Mouse (Mus musculus) intestine, embryonic 16.5 days (tissue): ENCODE measurements at regions not wholly inside any gene's neighbourhood (a gene's known extent, or its start where the extent isn't known, plus 50 kb on each side); places are given as distances from the start of the nearest gene placed in this dataset.

Source experiments
- ATAC-seq: fragments of 200-750 bp; cut with Nextera tagmentation; 2 replicates; pipeline ENCODE4 v1.8.0; 2017; ENCODE audit warnings: moderate TSS enrichment, moderate library complexity
- H3K27ac ChIP-seq: fragments of 300-500 bp; sonication (generic); 2 replicates; pipeline ENCODE4 v1.5.1; 2014; ENCODE audit warnings: mild to moderate bottlenecking, low read length
- H3K27me3 ChIP-seq: fragments of 300-500 bp; sonication (generic); replicated peaks from 2 replicates; pipeline ENCODE4 v1.6.1; 2014; ENCODE audit warnings: low read length, control low read depth, mixed read lengths; ENCODE audit not compliant: control insufficient read depth, insufficient read depth
- H3K36me3 ChIP-seq: fragments of 300-500 bp; sonication (generic); 2 replicates; pipeline ENCODE4 v1.6.1; 2014; ENCODE audit warnings: low read length, control low read depth; ENCODE audit not compliant: control insufficient read depth, insufficient read depth
- H3K4me1 ChIP-seq: fragments of 300-500 bp; sonication (generic); 2 replicates; pipeline ENCODE4 v1.6.1; 2014; ENCODE audit warnings: low read length, control low read depth, mixed read lengths; ENCODE audit not compliant: control insufficient read depth, insufficient read depth
- H3K4me2 ChIP-seq: fragments of 300-500 bp; sonication (generic); 2 replicates; pipeline ENCODE4 v1.6.1; 2014; ENCODE audit warnings: low read depth, low read length, control low read depth
- H3K4me3 ChIP-seq: fragments of 300-500 bp; sonication (generic); 2 replicates; pipeline ENCODE4 v1.5.1; 2014; ENCODE audit warnings: mild to moderate bottlenecking, low read length
- H3K9ac ChIP-seq: fragments of 300-500 bp; sonication (generic); 2 replicates; pipeline ENCODE4 v1.6.1; 2014; ENCODE audit warnings: low read depth, low read length
- H3K9me3 ChIP-seq: fragments of 300-500 bp; sonication (generic); 2 replicates; pipeline ENCODE4 v1.6.1; 2016; ENCODE audit warnings: low read length, control low read depth; ENCODE audit not compliant: control insufficient read depth
- whole genome bisulfite sequencing: fragments of 180-500 bp; shearing (Covaris S2); extraction: QIAGEN DNeasy Blood & Tissue Kit; methylation state at CpG from one replicate; pipeline ENCODE4 v1.1.7; 2014; 5-methylcytosine and 5-hydroxymethylcytosine counted together

DNA sequence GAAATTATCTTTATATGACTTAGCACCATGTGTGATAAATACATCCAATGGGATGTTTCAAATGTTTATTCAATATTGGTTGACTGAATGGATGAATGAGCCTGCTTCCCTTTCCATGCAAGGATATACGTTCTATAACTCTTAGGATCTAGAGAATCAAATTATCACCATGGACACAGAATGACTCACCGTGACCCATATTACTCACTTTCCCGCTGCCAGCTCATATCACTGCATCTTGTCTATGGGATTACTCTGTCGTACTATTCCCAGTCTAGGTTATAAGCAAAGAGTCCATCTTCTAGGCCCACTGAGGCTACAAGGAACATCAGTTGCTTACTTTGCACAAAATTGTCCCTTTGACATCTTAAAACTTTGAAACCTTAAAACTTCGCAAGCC, 141.0 kb upstream of the Thbs1 start:
- WGBS = 87% methylated on average over 5 of the region's 5 CpGs
- Histone ChIP-seq H3K4me2 (no peak overlapping the region), H3K36me3 (no peaks in the 10 kb centered on the region), H3K4me1 (no peaks in the 10 kb centered on the region), H3K27me3 (no peaks in the 10 kb centered on the region), H3K27ac (no peak overlapping the region), H3K9ac (no peak overlapping the region), H3K4me3 (no peak overlapping the region), H3K9me3 (peaks cover 5% of the 10 kb centered on the region; the same call in 1 of the 2 replicates)
- ATAC-seq = no peak

DNA sequence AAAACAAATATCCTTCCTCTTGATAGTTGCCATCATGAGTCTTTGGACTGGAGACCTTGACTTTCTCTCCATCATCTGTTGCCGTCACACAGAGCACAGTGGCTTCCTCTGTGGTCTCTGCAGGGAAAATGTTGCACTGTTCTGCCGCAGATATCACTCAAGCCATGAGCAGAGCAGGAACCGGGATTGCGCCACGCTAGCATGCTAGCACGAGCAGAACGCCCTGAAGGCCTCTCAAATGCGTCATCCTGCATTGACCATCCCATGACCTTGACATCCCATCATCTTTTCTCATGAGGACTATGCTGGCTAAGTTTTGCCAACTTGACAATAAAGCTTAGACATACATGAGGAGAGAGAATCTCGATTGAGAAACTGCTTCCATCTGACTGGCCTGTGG, 134.6 kb upstream of the Thbs1 start:
- Histone ChIP-seq H3K27me3 (no peaks in the 10 kb centered on the region), H3K9me3 (no peaks in the 10 kb centered on the region), H3K4me2 (no peak overlapping the region), H3K36me3 (no peaks in the 10 kb centered on the region), H3K4me3 (no peak overlapping the region), H3K4me1 (no peaks in the 10 kb centered on the region), H3K27ac (no peak overlapping the region), H3K9ac (no peak overlapping the region)
- WGBS = 92% methylated on average over 9 of the region's 9 CpGs
- ATAC-seq = no peak

DNA sequence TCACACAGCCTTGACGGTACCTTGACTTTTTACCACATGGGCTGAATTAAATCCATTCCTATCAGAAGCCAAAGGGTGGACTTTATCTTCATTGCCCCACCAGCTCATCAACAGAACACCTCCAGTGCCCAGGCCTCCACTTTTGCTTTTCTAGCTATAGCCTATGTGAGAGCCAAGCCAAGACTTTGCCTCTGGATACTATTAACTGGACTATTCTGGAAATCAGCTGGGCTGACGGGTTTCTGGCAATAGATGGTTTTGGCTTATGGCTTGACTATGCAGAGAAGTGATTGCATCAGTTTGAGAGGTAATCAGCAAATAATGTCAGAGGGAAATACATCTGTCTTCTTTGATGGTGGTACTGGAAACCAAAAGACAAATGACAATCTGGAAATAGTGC, 130.8 kb upstream of the Thbs1 start:
- WGBS = 91% methylated on average over 2 of the region's 2 CpGs
- H3K9ac ChIP-seq = no peak overlapping the region
- no peaks in the 10 kb centered on the region for H3K4me1 ChIP-seq
- H3K4me3 ChIP-seq = no peak overlapping the region
- no peak for ATAC-seq
- H3K36me3 ChIP-seq = no peaks in the 10 kb centered on the region
- no peak overlapping the region for H3K27ac ChIP-seq
- no peaks in the 10 kb centered on the region for H3K9me3 ChIP-seq
- H3K4me2 ChIP-seq = no peak overlapping the region
- H3K27me3 ChIP-seq = no peaks in the 10 kb centered on the region

DNA sequence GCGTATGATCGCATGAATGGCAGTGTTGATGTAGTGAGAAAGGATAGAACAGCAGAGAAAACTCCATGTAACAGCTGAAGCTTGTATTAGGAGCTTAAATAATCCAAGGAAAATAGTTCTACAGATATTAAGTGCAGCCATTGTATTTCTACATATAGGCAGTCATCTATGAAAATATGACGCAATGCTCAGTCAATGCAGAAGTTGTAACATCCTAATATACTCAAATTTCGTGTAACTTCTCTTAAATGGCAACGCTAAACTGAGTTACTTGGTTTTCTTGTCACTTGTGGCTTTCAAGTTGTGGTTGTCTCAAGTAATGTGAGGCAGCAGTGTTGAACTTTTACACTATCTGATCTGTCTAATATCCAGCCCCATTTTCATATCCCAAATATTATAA, 127.1 kb upstream of the Thbs1 start:
- no peak overlapping the region for H3K4me3 ChIP-seq
- 92% methylated on average over 5 of the region's 5 CpGs for WGBS

DNA sequence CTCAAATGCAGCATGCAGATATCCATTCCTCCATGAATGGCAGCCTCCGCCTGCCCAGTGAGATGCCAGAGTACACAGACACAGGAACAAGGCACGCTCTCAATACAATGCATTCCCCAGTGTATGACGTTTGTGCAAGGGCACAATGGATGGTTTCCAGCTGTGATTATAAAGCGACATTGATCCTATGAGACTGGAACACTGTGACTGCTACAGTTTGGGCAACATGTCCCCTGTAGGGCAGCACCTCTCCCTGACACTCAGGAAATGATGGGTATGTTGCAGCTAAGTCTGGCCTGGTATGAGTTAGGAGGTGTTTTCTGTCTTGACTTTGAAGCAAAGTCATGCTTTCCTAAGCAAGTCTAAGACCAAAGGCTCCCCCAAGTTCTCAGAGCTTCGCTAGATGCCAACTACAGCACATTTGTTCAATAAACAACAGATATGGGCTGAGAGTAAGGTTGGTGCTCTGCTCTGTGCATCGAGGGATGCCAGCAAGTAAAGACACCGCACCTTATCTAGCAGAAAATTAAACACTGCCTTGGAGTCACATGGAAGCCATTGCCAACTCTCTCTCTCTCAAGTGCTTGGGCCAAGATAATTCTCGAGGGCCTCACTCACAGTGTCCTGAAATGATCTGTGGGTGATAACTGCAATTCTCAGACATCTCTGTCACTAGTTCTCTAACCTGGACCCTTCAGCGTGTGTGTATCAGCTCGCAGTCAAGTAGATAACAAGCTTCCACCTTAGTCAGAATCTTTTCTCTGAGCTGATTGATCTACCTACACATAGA, 124.1 kb upstream of the Thbs1 start:
- ATAC-seq = no peak
- WGBS = 76% methylated on average over 10 of the region's 10 CpGs

More for the DNA sequence above, 127.1 kb upstream of the Thbs1 start:
- Histone ChIP-seq H3K27me3 (no peaks in the 10 kb centered on the region), H3K9me3 (no peaks in the 10 kb centered on the region), H3K9ac (no peak overlapping the region), H3K4me1 (no peaks in the 10 kb centered on the region), H3K4me2 (no peak overlapping the region), H3K36me3 (no peaks in the 10 kb centered on the region), H3K27ac (no peak overlapping the region)
- ATAC-seq = no peak

DNA sequence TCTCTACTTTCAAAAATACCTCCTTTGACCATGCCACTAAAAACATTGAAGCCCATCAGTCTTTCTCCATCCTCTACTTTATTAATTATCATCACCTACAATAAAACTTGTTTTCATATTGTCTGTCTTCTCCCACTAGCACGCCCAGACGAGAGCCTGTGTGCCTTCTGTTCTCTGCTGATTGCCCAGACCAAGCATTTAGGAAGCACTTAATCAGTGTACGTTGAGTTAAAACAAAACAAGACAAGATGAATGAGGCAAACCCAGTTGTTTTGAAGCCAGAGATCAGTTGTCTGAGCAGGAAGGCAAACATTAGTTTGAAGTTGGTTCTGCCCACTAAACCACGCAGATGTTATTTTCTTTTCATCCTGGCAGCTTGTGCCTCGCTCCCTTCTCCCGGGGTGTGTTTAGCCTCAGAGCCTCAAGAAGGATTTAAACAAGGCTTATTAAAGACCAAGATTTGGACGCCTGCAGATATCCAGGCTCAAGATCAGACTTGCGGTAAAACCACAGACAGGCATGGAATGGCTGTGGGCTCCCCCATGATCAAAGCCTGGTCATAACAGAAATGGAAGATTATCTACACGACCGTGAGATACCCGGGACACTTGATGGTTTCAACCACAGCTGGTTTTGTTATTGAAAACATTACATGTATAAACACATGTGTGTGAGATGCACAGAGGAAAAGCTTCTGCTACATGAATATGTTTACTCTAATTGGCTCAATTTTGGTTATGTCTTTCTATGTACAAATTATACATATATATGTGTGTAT, 123.1 kb upstream of the Thbs1 start:
- no peaks in the 10 kb centered on the region for H3K9me3 ChIP-seq
- no peaks in the 10 kb centered on the region for H3K4me1 ChIP-seq
- H3K4me3 ChIP-seq = no peak overlapping the region
- no peaks in the 10 kb centered on the region for H3K27me3 ChIP-seq
- H3K27ac ChIP-seq = no peak overlapping the region
- ATAC-seq = no peak
- H3K36me3 ChIP-seq = no peaks in the 10 kb centered on the region
- no peak overlapping the region for H3K4me2 ChIP-seq
- 37% methylated on average over 11 of the region's 11 CpGs for WGBS
- H3K9ac ChIP-seq = no peak overlapping the region

More for the DNA sequence above, 124.1 kb upstream of the Thbs1 start:
- Histone ChIP-seq H3K27ac (no peak overlapping the region), H3K27me3 (no peaks in the 10 kb centered on the region), H3K36me3 (no peaks in the 10 kb centered on the region), H3K4me1 (no peaks in the 10 kb centered on the region), H3K9me3 (no peaks in the 10 kb centered on the region), H3K9ac (no peak overlapping the region), H3K4me3 (no peak overlapping the region), H3K4me2 (no peak overlapping the region)

DNA sequence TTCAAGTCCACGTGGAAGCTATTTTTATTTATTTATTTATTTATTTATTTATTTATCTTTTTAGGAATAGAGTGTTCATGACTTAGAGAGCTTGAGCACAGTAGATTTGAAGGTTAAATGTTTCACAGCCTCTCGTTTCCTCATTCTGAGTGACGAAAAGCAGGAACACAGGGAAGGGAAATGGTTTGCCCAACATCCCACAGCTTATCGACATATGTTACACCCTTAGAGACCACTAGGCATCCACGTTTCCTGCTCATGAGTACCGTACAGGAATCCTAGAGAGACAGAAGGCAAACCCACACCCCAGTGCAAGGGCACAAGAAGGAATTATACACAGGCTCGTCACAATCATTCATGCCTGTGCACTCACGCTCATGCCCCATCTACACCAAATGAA, 122.5 kb upstream of the Thbs1 start:
- H3K4me2 ChIP-seq = no peak overlapping the region

DNA sequence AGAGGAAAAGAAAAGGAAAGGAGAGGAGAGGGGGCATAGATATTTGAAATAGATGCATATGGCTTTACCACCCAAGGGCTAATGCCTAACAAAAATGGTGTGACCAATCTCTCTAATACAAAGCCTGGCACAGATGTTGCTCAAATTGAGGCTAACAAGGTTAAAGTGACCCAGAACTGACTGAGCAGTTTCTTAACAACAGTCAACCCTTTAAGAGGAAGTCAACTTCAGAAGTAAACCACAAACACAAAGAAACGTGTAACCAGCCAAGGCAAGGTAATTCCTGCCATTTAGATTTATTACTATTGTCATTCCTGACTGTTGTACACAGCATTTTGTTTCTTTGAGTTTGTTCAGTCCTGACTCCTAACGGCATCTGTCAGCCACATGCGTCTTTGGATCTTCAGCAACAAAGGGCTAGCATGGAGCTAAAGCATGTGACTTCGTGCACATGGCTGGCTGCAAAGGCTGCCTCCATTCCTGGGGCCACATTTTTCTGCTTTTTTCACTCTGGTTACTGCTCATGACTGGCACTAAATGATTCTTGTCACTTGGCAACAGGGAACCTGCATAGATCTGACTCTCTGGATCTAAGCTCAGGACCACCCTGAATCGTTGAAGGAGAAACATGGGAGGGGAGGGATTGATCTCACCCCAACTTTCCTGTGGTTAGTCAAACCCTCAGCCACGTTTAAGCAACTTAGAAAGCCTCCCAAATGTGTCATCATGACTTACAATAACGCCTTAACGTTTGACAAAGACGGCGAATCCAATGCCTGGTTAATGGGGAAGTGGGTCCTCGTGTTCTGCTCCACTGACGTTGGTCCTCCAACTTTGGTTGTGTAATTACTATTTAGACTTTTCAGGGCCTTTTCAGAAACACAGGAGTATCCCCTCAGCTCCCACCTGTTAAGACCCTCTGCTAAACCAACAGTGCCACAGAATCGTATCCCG, 115.3 kb upstream of the Thbs1 start:
- no peak overlapping the region for H3K9ac ChIP-seq
- no peaks in the 10 kb centered on the region for H3K9me3 ChIP-seq
- no peak overlapping the region for H3K4me3 ChIP-seq
- no peaks in the 10 kb centered on the region for H3K36me3 ChIP-seq
- 75% methylated on average over 14 of the region's 14 CpGs for WGBS
- no peaks in the 10 kb centered on the region for H3K27me3 ChIP-seq
- H3K4me2 ChIP-seq = no peak overlapping the region
- H3K27ac ChIP-seq = no peak overlapping the region
- ATAC-seq = no peak
- H3K4me1 ChIP-seq = no peaks in the 10 kb centered on the region

More for the DNA sequence above, 122.5 kb upstream of the Thbs1 start:
- no peak for ATAC-seq
- Histone ChIP-seq H3K27me3 (no peaks in the 10 kb centered on the region), H3K9me3 (no peaks in the 10 kb centered on the region), H3K9ac (no peak overlapping the region), H3K36me3 (no peaks in the 10 kb centered on the region), H3K4me3 (no peak overlapping the region), H3K27ac (no peak overlapping the region), H3K4me1 (no peaks in the 10 kb centered on the region)
- 59% methylated on average over 8 of the region's 8 CpGs for WGBS

DNA sequence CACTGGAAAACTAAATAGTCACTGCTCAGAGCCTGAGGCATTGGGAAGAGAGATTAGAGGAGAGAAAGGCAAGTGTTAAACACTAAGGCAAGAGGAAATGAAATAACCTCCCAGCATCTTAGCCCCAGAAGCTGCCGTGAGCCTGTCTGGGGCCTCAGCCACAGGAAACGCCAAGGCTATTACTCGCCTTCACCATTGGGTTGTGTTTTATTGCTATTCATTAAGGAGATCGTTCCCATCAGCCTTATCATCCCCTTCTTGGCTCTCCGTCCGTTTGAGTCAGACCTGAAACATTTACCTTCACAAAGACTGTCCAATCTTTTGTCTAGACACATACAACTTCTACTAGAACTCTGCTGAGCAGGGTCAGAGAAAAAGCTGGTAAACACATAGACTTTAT, 112.0 kb upstream of the Thbs1 start:
- no peaks in the 10 kb centered on the region for H3K36me3 ChIP-seq
- no peak overlapping the region for H3K9ac ChIP-seq
- no peak for ATAC-seq
- no peak overlapping the region for H3K27ac ChIP-seq
- WGBS = 16% methylated on average over 6 of the region's 6 CpGs
- H3K4me2 ChIP-seq = no peak overlapping the region
- no peaks in the 10 kb centered on the region for H3K9me3 ChIP-seq
- H3K27me3 ChIP-seq = no peaks in the 10 kb centered on the region
- no peaks in the 10 kb centered on the region for H3K4me1 ChIP-seq
- H3K4me3 ChIP-seq = no peak overlapping the region
